Mouse (Mus musculus) frontal cortex, postnatal 10 days (tissue): ENCODE measurements around the gene Ankrd37.

Experiments
- DNase-seq, 2 experiments: peaks; one replicate each; pipeline ENCODE4 v3.0.0; 2022; ENCODE audit warnings: low spot score in 2 of 2, mixed read lengths in 1 of 2

Ankrd37 gene

DNA sequence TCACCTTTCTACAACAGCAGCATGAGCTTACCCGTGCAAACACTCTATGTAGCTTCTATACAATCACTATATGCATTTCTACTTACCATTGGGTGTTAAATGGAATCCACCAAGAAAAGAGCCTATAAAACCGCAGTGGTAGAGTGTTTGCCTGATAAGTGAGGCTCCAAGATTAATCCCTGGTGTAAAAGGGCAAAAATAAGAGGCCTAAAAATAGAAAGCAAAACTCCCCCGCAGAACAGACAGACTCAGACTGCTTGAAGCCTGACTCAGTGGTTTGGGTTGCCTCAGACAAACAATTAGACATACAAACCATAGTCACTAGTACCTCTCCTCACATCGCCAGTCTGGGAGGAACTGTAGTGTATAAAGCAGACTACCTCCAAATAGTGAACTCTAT, at the start of gene Ankrd37:
Gene Ankrd37 (minus strand): TSS at position 112 of the 400 bp plus-strand sequence.
- no peak for DNase-seq

- no peak for DNase-seq
These were observed 34.8 kb upstream of the Ankrd37 start for GRCm38 (mm10) chr8:46040260-46040659.

DNA sequence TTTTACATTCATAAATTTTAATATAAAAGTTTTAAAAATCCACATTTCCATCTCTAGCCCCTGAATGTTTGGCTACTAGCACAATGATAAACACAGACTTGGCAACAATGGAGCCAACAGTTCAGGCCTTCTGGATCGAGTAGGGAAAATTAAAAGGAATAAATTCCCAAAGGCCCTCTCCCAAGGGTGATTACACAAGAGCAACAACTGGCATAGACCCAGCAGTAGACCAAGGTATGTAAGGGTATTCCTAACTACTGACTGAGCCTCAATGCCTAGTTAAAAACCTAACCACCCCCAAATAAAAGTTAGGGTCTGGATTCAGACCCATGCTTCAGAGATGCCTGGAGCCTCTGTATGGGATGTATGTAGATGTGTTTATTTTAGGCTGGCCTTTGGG, 34.2 kb upstream of the Ankrd37 start:
- DNase-seq, result no peak

DNA sequence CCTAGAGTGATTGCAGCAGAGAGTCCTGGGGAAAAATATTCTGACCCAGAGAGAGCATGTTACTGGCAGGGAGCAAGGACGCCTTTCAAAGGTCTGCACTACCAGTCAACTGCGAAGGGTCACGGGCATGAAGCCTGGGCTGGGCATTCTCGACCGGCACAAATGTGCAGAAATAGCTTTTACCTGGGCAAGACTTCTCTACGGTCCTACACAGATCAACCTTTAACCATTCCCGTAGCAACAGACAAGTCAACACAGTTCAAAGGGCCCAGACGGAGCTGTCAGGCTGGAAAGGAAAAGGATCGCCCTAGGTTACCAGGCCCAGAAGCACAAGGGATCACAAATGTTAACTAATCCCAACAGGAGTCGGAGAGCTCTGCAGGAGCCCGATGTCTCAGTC, 30.7 kb upstream of the Ankrd37 start:
- no peak for DNase-seq

GRCm38 (mm10) chr8:46024392-46024791, 18.9 kb upstream of the Ankrd37 start:
- DNase-seq, result no peak

DNA sequence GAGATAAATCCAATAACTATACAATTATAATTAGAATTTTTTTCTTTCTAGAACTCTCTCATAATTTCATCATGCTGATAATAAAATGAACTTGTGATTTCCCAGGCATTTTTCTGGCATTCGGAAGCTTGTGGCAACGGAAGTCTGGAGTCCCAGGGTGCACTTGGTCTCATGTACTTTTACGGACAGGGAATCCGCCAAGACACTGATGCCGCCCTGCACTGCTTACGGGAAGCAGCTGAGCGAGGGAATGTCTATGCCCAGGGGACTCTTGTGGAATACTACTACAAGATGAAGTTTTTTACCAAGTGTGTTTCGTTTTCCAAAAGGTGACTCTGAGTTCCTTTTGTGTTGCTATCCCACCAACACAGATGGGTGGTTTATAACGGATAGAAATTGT, 17.3 kb upstream of the Ankrd37 start:
- DNase-seq, result no peak

DNA sequence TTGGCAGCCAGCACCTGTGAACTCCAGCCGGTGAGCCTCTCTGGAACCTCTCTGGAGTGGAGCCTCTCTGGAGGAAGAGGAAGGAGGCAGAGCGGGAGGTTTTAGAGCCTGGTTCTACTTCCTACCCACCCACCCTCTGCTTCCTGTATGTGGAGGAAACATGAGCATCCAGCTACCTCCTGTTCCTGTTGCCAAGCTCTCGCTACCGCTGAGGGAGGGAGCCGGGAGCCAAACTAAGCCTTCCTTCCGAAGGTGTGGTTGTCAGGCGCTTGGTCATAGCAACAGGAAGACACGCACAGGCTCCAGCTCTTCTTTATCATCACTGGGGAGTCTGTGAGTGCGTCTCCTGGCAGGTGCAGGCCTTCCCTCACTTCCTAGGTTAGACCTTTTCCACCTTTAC, 16.7 kb upstream of the Ankrd37 start:
- no peak for DNase-seq

DNA sequence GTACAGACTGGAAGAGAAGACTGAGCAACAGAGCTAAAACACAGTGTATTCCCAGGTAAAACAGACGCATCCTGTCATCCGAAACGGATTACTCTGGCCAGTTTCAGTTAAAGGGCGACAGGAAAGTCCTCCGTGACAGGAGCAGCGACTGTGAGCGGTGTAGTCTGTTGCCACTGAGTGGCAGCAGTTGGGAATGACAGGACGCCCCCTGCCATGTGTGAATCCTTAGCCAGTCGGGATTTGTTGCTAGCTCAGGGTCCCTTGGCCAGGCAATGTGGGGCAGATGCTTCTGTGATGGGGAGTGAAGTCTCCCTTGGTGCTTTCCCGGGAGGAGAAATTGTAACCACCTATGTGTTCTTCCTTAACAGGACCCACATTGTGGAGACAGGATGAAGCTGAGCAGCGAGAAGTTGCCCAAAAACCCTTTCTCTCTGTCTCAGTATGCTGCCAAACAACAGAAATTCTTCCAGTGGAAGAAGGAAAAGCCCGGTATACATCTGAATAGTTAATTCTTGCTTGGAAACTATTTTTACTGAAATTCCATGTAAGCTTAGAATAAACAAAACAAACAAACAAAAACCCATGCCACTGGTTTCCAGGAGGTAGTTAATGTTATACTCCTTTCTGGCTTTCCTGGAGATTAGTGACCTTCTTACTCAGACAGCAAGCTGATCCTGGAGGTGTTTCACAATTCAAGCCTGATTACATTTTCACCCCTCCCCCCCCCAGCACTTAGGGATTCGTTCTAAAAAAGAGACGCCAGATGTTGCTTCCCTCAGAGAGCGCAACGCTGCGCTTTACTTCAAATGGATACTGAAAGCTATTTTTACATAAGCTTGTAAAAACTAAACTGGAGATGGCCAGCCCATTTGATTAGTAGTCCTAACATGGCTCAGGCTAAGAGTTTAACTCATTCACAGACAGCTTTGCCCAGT, 5.5 kb upstream of the Ankrd37 start:
- DNase-seq, result peak in 1 of 2 experiments; percentile 33

- peak in 1 of 2 experiments; percentile 44 for DNase-seq
These were observed 4.8 kb upstream of the Ankrd37 start for GRCm38 (mm10) chr8:46010306-46010705.

GRCm38 (mm10) chr8:46007050-46007672, 1.7 kb upstream of the Ankrd37 start:
- no peak for DNase-seq

DNA sequence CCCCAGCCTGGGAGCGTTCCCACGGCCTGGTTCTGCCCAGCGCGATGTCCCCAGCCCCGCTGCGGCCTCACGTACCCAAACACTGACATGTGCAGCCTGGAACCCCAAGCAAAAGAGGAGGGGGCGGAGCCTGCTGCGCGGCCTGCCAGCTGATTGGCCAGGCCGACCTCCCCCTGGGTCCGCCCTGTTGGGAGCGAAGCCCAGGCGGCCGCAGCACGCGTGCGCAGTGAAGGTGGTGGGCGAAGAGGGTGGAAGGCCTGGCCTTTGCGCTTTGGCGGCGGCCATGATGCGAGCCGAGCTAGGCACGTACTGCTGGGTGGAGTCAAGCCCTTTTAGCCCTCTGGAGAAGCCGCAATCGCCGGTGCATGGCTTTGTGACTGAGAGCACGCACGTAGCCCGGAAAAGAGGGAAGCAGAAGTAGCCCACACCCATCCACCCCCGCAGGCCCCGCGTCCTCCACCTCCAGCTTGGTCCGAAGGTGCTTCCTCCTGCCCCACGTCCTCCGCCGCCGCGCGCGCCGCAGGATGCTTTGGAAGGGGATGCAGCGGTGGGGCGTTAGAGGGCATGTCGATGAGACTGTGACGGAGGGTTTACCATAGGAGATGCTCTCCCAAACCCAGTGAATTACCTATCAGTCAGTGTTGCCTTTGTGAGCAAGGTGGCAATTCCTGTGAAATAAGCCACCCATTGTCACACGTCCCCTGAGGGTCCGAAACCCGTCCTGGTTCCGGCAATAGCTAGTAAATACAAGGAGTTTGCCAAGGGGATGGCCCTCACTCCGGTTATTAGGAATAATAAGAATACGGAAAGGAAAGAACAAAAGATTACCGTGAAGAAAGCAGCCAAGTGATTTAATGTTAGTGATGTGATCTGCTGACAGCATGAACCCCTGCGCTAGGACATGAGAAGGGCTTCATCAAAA, 5.5 kb downstream of the Ankrd37 start:
- peak; percentile 96 to 97 for DNase-seq

- DNase-seq, result no peak
These were observed 6.2 kb downstream of the Ankrd37 start, which contains the start of gene Lrp2bp for GRCm38 (mm10) chr8:45999138-45999783. Gene Lrp2bp (plus strand): TSS chr8:45999303.

DNA sequence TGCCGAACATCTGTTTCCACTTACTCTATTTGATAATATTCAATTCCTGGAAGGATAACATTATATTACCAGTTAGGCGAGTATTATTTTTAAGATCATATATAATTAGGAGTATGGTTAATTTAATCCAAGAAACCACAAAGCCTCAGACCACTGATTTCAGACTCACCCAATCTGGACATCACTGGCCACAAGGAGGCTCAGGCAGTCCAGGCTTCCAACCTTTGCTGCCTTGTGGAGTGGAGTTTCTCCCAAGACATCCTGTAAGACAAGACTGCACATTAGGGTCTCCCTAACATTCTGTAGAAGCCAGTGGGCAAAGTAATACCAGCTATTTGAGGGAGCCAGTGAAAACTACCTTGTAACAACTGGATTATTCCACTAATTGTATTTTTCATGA, 7.3 kb downstream of the Ankrd37 start:
- DNase-seq, result no peak

- no peak for DNase-seq
These were observed 9.9 kb downstream of the Ankrd37 start for GRCm38 (mm10) chr8:45995576-45995975.

DNA sequence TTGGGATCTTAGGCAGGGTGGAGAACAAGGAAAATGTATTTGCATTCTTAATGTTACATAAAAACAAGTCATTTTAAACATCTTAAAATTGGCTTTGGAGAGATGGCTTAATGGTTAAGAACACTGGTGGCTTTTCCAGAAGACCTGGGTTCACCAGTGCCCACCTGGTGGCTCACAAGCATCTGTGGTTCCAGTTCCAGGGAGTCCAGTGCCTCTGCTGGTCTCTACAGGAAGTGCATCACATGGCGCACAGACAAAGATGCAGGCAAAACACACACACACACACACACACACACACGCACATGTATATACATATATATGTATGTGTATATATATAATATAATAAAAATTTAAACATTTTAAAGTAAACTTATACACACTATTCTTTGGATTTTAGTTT, 11.4 kb downstream of the Ankrd37 start:
- no peak for DNase-seq

DNA sequence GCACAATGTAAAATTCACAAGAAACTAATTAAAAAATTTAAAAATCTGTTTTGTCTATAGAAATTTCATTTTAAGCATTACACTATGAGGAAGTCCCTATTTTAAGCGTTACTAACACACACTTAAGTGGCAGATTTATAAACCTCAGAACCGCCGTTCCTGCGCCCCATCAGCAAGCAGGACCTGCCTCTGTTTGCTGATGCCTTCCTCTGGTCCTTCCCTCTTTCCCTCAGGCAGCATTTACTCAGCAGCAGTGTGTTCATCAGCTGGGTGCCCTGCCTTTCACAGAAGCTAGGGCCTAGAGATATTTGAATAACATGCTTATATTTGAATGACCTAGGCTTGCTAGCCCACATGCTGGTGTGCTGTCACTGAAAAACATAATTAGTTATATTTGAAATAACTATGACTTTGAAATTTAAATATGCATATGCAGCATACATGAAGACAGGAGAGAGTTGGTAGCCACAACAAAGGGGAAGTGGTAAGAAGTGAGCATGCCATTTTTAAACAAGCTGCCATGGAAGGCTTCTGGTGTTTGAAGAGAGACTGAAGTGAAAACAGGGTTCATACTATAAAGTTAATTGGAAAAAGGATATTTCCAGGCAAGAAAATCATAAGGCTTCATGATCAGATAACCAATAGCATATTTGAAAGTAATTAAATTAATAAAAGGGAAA, 14.7 kb downstream of the Ankrd37 start:
- DNase-seq, result no peak

DNA sequence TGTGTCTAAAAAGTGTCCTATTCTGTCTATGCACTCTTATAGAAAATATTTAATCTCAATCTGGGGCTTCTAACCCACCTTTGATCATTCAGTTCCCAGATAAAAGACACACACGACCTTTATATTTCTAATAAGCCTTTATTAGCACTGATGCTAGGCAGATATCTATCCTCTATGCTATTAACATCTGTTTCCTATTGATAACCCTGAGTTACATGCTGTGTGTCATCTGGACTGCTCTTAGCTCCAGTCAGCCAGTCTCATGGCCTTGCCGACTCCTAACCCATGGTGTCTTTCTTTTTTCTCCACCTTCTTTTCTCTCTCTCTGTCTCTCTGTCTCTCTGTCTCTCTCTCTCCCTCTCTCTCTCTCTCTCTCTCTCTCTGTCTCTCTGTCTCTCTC, 17.3 kb downstream of the Ankrd37 start:
- DNase-seq, result no peak

DNA sequence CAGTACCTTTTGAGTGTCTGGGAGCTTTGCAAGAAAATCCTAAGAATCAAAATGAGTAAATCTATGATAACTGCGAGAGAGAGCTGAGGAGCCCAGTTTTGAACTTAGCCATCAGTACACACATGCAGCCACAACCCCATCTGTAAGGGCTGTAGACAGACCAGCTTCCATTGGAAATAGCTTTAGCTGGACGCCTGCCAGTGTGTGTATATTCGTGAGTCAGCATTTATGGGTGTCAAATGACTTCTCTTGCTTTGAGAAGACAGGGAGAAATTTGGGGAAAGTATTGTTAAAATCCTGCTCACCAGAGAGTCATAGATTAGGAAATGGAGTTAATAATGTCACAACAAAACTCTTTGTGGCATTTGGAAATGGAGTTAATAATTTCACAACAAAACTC, 18.8 kb downstream of the Ankrd37 start:
- no peak for DNase-seq

DNA sequence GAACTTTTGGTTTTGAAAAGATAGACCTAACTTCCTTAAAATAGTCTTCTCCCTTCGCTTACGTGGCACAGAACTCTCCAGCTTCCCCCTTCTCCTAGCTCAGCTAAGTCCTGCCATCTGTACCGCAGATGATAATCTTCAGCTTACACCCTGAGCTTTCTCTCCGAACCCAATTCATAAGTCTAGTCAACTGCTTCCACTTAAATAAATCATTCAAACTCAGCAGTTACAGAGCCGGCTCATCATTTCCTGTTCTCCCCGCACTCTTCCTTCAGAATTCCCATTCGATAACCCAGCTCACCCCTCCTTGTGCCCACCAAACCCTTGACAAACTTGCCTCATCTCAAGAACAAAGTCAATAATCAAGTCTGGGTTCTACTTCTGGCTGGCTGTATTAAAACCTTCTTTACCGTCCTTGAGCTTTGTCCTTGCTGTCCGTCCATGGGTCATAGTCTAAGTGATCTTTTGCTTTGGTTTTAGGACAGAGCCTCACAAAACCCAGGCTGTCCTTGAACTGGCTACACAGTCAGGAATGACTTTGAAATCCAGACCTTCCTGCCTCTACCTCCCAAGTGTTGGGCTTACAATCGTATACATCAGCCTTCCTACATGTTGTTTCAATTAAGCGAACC, 29.6 kb downstream of the Ankrd37 start:
- no peak for DNase-seq

DNA sequence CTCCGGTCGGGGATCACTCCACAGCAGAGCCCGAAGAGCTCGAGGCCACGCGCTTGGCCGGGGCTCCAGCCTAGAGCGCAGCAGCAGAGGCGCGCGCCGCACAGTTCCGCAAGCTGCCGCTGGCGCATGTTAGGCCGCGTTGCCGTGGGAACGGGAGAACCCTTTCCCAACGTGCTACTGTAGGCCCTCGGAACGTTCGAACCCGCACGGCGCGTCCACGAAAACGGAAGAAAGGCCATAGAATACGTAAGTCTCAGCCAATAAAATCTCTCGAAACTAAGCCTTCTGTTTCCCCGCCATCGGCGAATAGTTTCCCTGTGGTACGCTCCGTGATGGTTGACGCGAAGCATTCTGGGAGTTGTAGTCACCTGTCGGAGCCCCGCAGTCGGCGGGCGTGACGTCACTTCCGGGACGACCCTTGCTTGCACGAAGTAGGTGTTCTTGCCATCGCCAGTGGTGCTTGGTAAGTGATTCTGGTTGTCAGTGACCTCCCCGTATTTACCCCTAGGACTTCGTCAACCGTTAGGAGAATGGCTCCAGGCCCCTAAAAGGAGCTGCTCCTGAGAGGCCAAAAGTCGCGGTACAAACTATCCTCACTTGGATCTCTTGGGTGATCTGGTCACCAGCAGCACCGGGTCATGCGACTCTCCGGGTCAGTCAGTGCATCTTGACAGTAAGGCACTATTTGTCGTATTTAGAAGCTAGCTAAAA, 30.2 kb downstream of the Ankrd37 start, which contains the start of the genes 1700029J07Rik and Ufsp2:
Gene 1700029J07Rik (minus strand): TSS at position 127 of the 711 bp plus-strand sequence.
Gene Ufsp2 (plus strand): TSS at position 403 of the 711 bp plus-strand sequence.
- DNase-seq, result peak; percentile 96 to 98
